Mouse (Mus musculus) cortical plate, adult 2 months (tissue): ENCODE results near the gene Ercc8.

Source experiments
- CTCF ChIP-seq: fragments of 200-500 bp; IDR thresholded peaks from 2 replicates; pipeline ENCODE4 v1.5.1; 2011; ENCODE audit warnings: mild to moderate bottlenecking, control low read depth, low read length; ENCODE audit not compliant: insufficient read depth; ENCODE audit errors: extremely low read depth
- POLR2A ChIP-seq: fragments of 200-500 bp; IDR thresholded peaks from 2 replicates; pipeline ENCODE4 v1.6.1; 2011; ENCODE audit warnings: mild to moderate bottlenecking, low read length, control low read depth; ENCODE audit not compliant: insufficient read depth; ENCODE audit errors: extremely low read depth

DNA sequence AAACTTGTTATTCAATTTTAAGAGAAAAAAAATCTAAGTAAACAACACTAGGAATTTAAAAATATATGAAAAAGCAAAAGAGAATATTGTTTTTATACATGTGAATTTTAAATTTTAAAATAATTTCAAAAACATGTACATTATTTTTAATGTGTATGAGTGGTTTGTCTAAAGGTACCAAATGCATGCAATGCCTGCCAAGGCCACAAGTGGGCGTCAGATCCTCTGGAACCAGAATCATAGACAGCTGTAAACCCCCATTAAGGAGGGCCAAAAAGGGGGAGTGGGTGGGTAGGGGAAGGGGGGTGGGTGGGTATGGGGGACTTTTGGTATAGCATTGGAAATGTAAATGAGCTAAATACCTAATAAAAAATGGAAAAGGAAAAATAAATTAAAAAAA, 31.4 kb upstream of the Ercc8 start:
- TF ChIP-seq CTCF (peak; percentile 50), POLR2A (no peak)
